Mouse (Mus musculus) cortical plate, adult 2 months (tissue): ENCODE measurements around the gene Cyp2d26. TPM values are rescaled to one million over a fixed set of nuclear protein-coding genes. Genes with fewer than 3 reads are reported as not detected.
"Not testable (repeated sequence)": the region's sequence is repeated elsewhere in the genome, so short reads cannot be mapped to it uniquely, and the experiment has no call there.

Source experiments
- H3K27ac ChIP-seq: fragments of 200-500 bp; 2 replicates; pipeline ENCODE4 v1.5.1; 2012; ENCODE audit warnings: low read length, control low read depth, inconsistent platforms; ENCODE audit not compliant: insufficient read depth
- H3K4me1 ChIP-seq: fragments of 200-500 bp; 2 replicates; pipeline ENCODE4 v1.6.1; 2011; ENCODE audit warnings: low read length; ENCODE audit not compliant: control insufficient read depth, insufficient read depth
- H3K4me3 ChIP-seq: fragments of 200-500 bp; 2 replicates; pipeline ENCODE4 v1.5.1; 2011; ENCODE audit warnings: mild to moderate bottlenecking, low read length, control low read depth; ENCODE audit not compliant: insufficient read depth
- CTCF ChIP-seq: fragments of 200-500 bp; IDR thresholded peaks from 2 replicates; pipeline ENCODE4 v1.5.1; 2011; ENCODE audit warnings: mild to moderate bottlenecking, control low read depth, low read length; ENCODE audit not compliant: insufficient read depth; ENCODE audit errors: extremely low read depth
- POLR2A ChIP-seq: fragments of 200-500 bp; IDR thresholded peaks from 2 replicates; pipeline ENCODE4 v1.6.1; 2011; ENCODE audit warnings: mild to moderate bottlenecking, low read length, control low read depth; ENCODE audit not compliant: insufficient read depth; ENCODE audit errors: extremely low read depth
- polyA plus RNA-seq: library from polyadenylated mRNA; depleted of rRNA; stranded (reverse); fragments of >200 nt; gene quantifications from 2 replicates; pipeline ENCODE4 v1.2.3, GENCODE M21; 2012

The Cyp2d26 gene
- polyA plus RNA-seq, 1 experiment, result 0.31 TPM

GRCm38 (mm10) chr15:82804708-82805639 lies 10.9 kb upstream of the Cyp2d26 start:
- peak; percentile 93 for TF ChIP-seq CTCF
- TF ChIP-seq POLR2A, result no peak
- no peaks in the 10 kb centered on the region; the same call in 1 of the 2 replicates for H3K4me1 ChIP-seq
- H3K4me3 ChIP-seq, result no peak overlapping the region
- H3K27ac ChIP-seq, result no peak overlapping the region

DNA sequence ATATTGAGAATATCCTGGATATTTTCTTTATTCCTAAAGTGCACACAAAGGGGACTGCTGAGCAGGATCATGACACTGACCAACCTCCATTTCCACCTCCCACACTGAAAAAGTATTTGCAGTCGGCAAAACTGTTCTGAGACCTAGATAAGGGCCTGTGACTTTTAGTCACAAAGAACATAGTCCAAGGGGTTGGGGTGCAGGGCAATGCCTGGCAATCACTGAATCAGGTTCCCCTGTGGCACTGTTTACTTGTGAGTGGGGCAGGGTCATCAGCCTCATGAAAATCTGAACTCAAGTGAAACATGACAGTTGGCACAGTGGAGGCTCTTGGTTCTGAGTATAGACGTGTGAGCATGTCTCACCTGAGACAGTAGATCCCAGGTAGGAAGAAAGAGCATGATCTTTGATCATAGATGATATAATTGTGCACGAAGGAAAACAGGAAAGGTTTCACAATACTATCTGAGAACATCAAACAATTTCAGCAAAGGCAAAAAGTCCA lies 1.9 kb upstream of the Cyp2d26 start:
- Histone ChIP-seq H3K4me3 (no peak overlapping the region), H3K4me1 (no peaks in the 10 kb centered on the region), H3K27ac (no peak overlapping the region)
- TF ChIP-seq POLR2A (no peak), CTCF (no peak)

DNA sequence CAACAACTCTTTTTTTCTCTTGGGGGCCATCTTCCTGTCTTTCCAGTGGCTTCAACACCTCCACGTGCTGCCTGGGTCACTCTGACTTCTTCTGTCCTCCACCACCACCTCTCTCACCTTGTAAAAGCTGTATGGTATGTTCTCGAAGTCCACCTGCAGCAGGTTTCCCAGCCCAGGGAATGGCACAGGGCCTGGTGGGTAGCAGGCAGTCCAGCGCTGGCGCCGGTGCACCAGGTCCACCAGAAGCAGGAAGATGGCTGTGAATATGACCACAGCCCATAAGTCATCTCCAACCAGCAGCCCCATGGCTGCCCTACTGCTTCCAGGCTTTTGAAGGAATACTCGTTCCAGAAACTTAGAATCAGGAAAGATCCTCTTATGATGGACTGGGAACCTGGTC lies 226 bp downstream of the Cyp2d26 start:
- TF ChIP-seq CTCF, result no peak
- no peak for TF ChIP-seq POLR2A
- Histone ChIP-seq H3K27ac (no peak overlapping the region), H3K4me3 (no peak overlapping the region), H3K4me1 (no peaks in the 10 kb centered on the region)

DNA sequence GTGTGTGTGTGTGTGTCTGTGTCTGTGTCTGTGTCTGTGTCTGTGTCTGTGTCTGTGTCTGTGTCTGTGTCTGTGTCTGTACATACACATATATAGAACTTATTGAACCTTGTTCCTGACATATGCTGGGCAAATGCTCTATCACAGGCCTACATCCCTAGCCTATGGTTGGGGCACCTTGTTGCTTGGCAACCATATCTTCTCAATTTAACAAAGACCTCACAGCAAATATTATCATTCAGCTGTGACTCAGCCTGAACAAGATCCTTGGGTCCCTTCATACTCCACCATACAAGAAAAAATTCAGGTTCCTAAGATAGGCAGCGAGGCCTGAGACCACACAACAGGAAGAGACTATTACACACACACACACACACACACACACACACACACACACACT lies 640 bp downstream of the Cyp2d26 start:
- no peak overlapping the region for H3K4me3 ChIP-seq
- H3K4me1 ChIP-seq, result no peaks in the 10 kb centered on the region
- TF ChIP-seq CTCF (no peak), POLR2A (no peak)
- H3K27ac ChIP-seq, result no peak overlapping the region

DNA sequence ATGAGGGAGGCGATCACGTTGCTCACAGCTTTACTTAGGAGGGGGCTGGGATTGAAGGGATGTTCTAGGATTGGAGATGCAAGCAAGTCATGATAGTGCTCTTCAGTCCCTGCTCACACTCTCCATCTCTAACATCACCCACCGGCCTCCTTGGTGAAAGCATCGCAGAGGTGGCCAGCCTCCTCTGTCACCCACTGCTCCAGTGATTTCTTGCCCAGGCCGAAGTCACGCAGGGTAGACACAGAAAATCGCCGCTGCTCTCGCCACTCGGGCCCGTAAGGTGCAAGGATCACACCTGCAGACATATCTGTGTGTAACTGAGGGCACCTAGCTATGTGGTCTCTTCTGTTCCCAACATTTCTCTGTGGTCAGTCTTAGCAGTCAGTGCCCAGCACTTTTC lies 1.5 kb downstream of the Cyp2d26 start:
- Histone ChIP-seq H3K27ac (no peak overlapping the region), H3K4me1 (no peaks in the 10 kb centered on the region), H3K4me3 (no peak overlapping the region)
- TF ChIP-seq CTCF (no peak), POLR2A (no peak)

- no peak for TF ChIP-seq CTCF
- TF ChIP-seq POLR2A, result no peak
- no peak overlapping the region for H3K27ac ChIP-seq
- H3K4me1 ChIP-seq, result no peaks in the 10 kb centered on the region
- H3K4me3 ChIP-seq, result no peak overlapping the region
Measured at GRCm38 (mm10) chr15:82784581-82784980, 9.5 kb downstream of the Cyp2d26 start.

DNA sequence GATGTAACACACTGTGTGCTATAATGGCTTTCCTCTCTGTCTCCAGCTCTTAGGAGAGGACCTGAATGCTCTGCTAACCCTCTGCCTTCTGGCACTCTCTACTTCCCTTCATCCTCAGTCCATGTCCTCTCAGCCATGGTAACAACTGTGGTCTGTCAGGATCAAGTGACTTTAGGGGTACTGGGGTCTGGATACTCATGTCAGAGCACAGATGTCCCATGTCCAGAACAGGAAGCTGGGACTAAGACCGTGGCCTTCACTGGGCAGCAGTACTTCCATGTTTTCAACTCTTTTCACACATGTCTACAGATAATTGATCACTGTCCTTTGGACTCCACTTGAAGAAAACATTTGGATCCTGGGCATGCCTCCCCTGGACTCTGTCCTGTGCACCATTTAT lies 10.3 kb downstream of the Cyp2d26 start:
- H3K4me3 ChIP-seq, result no peak overlapping the region
- no peak overlapping the region for H3K27ac ChIP-seq
- H3K4me1 ChIP-seq, result no peaks in the 10 kb centered on the region
- TF ChIP-seq POLR2A, result no peak
- TF ChIP-seq CTCF, result no peak

- H3K4me1 ChIP-seq, H3K4me3 ChIP-seq, H3K27ac ChIP-seq: not testable (repeated sequence)
Measured at GRCm38 (mm10) chr15:82777856-82778255, 16.2 kb downstream of the Cyp2d26 start.

GRCm38 (mm10) chr15:82765943-82766342 lies 28.2 kb downstream of the Cyp2d26 start:
- no peak overlapping the region for H3K27ac ChIP-seq
- TF ChIP-seq POLR2A (no peak), CTCF (no peak)
- H3K4me3 ChIP-seq, result no peak overlapping the region
- no peaks in the 10 kb centered on the region for H3K4me1 ChIP-seq

DNA sequence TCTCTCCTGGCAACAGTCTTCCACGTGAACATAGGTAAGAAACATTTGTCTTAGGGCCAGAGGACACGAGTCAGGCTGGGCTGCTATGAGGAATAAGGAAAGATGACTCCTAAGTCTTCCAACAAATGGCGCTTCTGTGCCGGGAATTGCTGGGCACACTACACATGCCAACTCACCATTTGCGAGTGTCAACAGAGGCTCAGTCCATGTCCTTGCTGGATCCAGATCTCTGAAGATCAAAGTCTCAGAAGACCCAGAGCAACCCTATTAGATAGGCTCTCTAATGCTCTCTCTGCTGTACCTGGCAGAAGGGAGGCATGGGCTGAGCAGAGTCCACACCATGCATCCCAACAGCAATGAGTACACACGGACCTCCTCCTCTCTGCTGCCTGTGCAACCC lies 29.2 kb downstream of the Cyp2d26 start:
- Histone ChIP-seq H3K4me3 (no peak overlapping the region), H3K27ac (no peak overlapping the region), H3K4me1 (no peaks in the 10 kb centered on the region)
- no peak for TF ChIP-seq POLR2A
- TF ChIP-seq CTCF, result no peak
